Mouse (Mus musculus): ENCODE data around the gene Gm42517.

GRCm38 (mm10) chr5:108388201-108388600, 20.5 kb upstream of the Gm42517 start, which contains the start of gene Pde6b:
- TF ChIP-seq CTCF (IDR thresholded peaks at IDR 0.05; ENCODE audit: borderline replicate concordance, insufficient read depth, low read length) (no peak), POLR2A (IDR thresholded peaks at IDR 0.05; ENCODE audit: low read depth, low read length) (no peak)
